Mouse (Mus musculus) yolk sac, embryonic 10.5 days (tissue): ENCODE results near the gene Rab1a.
"Not testable (repeated sequence)": the region's sequence is repeated elsewhere in the genome, so short reads cannot be mapped to it uniquely, and the experiment has no call there.

Source experiments
- DNase-seq: peaks from one replicate; pipeline ENCODE4 v3.0.0-alpha.2; 2017; ENCODE audit warnings: low spot score

Gene Rab1a

GRCm38 (mm10) chr11:20217227-20217626 is 16.0 kb downstream of the Rab1a start:
- DNase-seq: no peak

DNA sequence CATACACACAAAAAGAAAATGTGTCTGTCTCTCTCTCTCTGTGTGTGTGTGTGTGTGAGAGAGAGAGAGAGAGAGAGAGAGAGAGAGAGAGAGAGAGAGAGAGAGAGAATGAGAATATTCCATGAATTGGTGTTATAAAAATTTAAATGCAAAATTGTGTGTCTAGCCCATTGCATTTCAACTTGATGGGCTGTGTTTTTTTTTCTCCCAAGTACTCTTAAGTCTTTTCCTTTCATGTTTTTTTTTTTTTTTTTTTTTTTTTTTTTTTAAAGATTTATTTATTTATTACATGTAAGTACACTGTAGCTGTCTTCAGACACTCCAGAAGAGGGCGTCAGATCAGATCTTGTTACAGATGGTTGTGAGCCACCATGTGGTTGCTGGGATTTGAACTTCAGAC is 20.4 kb downstream of the Rab1a start:
- DNase-seq: not testable (repeated sequence)

DNA sequence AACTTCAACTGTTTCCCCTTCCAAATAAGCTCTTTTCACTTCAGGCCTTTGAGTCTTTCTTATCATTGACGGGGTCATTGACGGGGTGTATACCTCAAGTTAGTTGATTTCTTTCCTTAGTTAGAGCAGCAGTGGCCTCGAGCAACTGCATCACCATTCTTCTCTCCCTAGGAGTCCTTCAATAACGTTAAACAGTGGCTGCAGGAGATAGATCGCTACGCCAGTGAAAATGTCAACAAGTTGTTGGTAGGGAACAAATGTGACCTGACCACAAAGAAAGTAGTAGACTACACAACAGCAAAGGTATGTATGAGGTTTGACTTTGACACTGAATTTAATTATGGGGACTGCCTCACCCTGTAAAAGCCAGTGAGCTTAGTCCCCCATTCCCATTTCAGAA is 23.0 kb downstream of the Rab1a start:
- DNase-seq: no peak

DNA sequence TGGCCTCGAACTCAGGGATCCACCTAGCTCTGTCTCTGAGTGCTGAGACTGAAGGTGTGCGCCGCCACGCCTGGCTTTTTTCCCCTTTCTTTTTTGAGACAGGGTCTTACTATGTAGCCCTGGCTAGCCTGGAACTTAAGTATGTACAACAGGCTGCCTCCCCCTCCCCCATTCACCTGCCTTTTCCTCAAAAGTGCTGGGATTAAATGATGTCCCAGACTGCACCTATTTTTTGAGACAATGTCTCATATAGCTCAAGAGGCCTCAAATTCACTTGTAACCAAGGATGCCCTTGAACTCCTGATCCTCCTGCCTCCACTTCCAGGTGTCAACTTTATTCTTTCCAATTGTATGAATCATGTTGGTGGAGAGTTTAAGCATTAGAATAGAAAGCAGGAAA is 24.7 kb downstream of the Rab1a start:
- DNase-seq: no peak

- no peak for DNase-seq
Measured at GRCm38 (mm10) chr11:20228666-20229065, 27.4 kb downstream of the Rab1a start.

GRCm38 (mm10) chr11:20229311-20229710 is 28.1 kb downstream of the Rab1a start:
- DNase-seq: no peak

DNA sequence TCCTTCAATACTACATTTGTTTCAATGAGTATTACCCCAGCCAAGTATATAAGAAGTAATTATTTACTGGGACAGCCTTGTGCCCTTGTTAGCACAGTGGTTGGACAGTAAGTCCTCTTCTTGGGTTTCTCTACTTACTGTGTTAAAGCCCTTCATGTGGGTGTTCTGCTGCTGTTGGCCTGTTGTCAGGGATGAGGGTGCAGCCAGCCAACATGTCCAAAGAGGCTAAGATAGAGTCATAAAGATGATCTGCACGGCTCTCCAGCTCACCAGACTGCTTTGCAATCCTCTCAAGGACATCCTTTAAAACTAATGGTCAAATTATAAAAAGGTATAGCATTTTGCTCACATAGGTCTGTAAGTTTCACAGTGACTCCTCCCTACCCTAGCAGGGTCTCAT is 29.1 kb downstream of the Rab1a start:
- no peak for DNase-seq

DNA sequence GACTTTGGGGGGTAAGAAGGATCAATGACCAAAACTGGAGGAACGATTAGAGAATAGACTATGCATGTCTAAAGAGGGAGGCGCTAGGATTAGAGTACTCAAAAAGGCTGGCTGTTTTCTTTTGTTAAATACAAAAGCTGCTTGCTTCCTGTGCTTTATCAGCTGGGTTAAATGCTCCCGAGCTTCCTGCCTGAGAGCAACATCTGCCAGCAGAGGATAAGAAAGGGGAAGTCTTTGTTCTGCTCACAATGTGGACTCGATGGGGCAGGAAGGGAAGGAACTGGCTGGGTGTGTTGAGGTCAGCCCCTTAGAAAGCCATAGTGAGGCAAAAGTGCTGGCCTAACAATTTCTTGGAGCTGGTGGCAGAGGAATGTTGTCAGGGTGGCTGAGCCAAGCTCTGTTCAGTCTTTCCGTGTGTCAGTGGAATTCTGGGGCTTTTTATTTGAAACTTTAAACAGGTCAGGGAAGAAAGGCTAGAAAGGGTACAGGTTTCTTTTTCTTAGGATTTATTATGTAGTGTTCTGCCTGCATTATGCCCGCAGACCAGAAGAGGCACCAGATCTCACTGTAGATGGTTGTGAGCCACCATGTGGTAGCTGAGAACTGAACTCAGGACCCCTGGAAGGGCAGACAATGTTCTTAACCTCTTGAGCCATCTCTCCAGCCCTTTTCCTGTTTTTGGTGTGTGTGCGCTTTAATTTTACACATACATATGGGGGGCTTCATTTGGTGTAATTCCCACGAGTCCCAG is 30.1 kb downstream of the Rab1a start:
- DNase-seq: peak; percentile 58

DNA sequence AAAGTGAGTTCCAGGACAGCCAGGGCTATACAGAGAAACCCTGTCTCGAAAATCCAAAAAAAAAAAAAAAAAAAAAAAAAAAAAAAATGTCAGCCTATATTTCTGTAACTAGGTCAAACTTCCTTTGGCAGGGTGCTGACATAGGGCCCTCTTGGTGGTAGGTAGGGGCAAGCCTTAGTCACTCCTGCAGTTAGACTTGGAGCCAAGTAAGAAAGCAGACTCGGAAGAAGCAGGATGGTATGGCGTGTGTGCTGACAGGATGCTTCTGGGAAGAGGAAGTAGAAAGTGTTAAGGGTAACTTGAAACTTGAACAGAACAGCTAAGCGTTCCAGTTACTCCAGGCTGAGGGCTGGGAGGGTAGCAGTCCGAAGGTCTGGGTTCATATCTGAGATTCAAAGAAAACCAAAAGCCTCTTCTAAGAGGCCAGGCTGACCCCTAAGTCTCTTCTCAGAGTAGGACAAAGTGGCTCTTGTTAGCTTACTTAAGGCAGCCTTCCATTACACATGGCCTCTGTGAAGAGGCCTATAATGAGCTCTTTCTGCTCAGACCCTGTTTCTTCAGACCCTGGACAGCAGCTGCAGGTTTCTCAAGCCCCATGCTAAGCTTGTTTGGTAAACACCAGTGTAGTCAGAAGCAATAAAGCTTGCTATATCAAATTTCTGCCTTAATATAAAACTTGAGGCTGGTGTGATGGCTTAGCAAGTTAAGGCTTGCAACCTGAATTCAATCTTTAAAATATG is 31.0 kb downstream of the Rab1a start:
- DNase-seq: no peak

DNA sequence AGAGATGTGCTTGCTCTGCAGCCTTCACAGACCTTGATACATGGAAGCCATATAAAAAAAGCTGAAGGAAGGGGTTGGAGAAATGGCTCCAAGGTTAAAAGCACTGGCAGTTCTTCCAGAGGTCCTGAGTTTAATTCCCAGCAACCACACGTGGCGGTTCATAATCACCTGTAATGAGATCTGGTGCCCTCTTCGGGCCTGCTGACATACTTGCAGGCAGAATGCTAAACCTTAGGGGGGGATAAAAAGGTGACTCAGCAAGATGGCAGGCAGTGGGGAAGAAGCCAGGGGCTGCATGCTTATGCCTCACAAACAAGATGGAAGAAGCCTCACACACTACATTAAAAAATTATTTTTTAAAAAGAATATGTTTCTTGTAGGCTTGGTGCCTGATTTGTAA is 33.0 kb downstream of the Rab1a start:
- no peak for DNase-seq

- DNase-seq: no peak
Measured at GRCm38 (mm10) chr11:20237018-20237417, 35.8 kb downstream of the Rab1a start.

DNA sequence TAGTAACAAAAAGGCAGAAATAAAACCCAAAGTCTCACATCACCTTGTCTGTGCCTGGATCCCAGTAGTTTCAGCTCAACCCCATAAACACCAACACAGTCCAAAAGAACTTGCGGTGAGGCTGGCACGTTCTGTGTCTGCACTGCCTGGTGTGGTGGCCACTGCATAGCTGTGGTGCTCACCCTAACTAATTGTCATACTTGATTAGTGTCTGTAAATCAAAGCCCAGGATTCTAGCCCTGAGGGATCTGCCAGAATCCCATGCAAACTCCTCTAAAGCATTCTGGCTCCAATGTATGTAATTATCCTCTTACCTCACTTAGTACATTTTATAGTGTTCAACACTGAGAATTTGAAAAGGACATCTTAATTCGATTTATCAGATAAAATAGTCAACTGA is 36.7 kb downstream of the Rab1a start:
- DNase-seq: no peak

GRCm38 (mm10) chr11:20239279-20239861 is 38.1 kb downstream of the Rab1a start:
- DNase-seq: no peak

DNA sequence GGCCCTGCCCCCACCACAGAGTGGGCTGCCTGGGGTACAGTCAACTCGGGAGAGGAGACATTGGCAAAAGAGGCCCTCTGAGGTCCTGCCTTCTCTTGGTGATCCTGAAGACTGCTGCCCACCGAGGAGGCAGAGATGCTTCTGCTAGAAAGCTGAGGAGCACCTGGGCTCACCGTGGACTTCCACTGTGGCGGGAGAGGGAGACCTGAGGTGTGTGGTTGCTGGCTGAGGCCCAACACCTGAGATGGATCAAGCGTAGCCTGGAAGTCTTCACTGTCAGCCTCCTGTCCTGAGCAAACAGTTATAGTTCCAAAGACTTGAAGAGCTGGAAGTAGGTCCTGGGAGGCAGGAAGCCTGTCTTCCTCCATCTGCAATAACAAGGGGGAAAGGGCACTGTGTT is 39.1 kb downstream of the Rab1a start:
- no peak for DNase-seq

GRCm38 (mm10) chr11:20241311-20241710 is 40.1 kb downstream of the Rab1a start:
- no peak for DNase-seq

DNA sequence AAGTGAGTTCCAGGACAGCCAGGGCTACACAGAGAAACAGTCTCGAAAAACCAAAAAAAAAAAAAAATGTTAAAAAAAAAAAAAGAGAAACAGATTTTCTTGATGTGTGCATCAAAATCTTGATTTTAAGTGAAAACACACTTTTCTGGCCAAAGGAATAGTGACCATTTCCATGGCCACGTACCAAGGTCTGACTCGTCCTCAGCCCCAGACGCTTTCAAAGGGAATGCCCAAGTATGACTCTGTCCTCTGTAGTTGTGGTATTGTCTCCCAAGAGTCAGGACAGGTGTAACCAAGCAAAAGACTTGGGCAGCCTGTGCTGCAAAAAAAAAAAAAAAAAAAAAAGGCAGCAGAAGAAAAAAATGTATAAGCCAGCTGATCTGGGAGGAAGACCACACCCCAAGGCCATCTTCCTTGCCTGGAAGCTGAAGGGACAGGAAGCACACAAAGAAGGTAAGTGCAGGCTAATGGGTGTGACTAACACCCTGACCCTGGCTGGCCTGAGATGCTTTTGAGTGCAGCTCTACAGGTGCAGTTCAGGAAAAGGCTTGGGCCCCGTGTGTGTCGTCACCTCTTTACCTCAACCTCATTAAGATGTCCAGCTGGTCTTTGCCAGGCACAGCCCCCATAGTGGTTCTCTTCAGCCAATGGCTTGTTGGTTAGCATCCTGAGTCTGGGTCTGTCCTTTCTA is 41.3 kb downstream of the Rab1a start:
- DNase-seq: no peak

DNA sequence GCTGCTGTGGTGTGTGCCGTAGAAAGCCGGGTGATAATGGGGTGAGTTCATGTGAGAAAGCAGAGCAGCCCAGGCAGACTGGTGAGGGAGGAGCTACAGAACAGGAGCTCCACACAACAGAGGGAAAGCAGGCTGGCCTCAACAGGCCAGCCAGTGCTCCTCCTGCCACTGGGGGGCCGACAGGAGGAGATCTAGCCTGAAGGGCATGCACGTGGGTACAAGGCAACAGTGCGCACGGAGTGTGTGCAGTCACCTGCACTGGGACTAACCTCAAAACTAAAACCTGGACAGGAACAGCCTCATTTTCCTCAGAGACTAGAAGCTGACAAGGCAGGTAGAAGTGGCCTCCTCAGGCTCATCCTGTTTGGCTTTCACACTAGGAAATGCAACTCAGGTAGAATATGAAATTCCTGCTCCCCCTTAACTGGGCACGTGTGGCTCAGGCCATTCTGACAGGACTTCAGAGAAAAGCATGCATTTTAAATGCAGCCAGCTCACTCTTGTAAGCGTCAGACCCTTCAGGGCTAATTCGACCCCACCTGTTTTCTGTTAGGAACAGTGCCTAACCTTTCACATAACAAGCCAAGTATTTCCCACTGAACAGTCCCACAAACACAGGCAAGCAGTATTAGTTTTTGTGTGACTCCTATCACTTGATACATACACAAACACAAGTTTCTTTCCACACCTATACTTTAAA is 42.1 kb downstream of the Rab1a start:
- DNase-seq: no peak

GRCm38 (mm10) chr11:20244336-20245290 is 43.4 kb downstream of the Rab1a start:
- no peak for DNase-seq

DNA sequence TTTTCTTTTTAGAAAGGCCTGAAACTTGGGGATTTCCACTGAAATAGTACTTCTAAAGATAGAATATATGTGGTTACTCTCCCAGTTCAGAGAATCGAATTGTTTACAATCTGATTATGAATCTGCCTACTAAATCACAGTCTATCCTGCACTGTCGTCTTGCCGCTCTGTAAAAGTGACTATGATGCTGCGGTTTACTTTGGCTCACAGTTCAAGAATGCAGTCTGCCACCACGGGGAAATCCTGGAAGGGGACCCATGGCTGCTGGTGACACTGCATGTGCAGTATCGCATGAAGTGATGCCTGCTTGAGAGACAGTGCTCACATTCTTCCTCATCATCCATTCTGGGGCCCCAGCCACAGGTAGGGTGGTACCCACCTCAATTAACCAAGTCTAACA is 44.1 kb downstream of the Rab1a start:
- DNase-seq: no peak

DNA sequence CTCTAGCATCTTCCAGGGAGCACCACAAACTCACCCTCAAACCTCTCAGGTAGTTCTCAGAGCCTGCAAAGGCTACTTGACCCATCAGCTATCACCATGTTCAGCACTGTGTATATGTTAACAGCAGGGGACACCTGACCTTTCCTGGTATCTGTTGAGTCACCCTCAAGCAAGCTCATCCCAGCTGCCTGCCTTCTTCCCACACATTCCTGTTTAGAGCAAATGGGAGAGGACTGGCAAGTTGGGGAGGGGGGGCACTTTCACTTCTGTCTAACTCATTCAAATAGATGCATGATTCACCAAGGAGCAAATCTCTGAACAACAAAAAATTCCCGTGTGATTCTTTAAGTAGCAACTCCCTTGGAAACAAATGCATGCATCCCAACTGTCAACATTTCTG is 45.4 kb downstream of the Rab1a start:
- no peak for DNase-seq
